Mouse (Mus musculus) kidney, postnatal 0 days (tissue): ENCODE measurements around the gene Pon3. TPM values are rescaled to one million over a fixed set of nuclear protein-coding genes. Genes with fewer than 3 reads are reported as not detected.

ENCODE experiments used
- ATAC-seq: fragments of 200-750 bp; cut with Nextera tagmentation; replicated peaks from 2 replicates; pipeline ENCODE4 v1.8.0; 2017; ENCODE audit warnings: low read depth, moderate number of reproducible peaks, moderate TSS enrichment, moderate library complexity; ENCODE audit not compliant: low FRiP score
- DNase-seq: peaks from one replicate; pipeline ENCODE4 v3.0.0-alpha.2; 2016; ENCODE audit warnings: low spot score
- H3K27ac ChIP-seq: fragments of 300-500 bp; sonication (generic); 2 replicates; pipeline ENCODE4 v1.5.1; 2014; ENCODE audit warnings: mild to moderate bottlenecking
- H3K27me3 ChIP-seq: fragments of 300-500 bp; sonication (generic); 2 replicates; pipeline ENCODE4 v1.6.1; 2014; ENCODE audit warnings: low read length, mixed read lengths; ENCODE audit not compliant: insufficient read depth
- H3K36me3 ChIP-seq: fragments of 300-500 bp; sonication (generic); 2 replicates; pipeline ENCODE4 v1.6.1; 2014; ENCODE audit warnings: low read length, mixed read lengths; ENCODE audit not compliant: insufficient read depth
- H3K4me1 ChIP-seq: fragments of 300-500 bp; sonication (generic); replicated peaks from 2 replicates; pipeline ENCODE4 v1.6.1; 2014; ENCODE audit warnings: antibody characterized with exemption, low read length, mixed read lengths; ENCODE audit not compliant: insufficient read depth
- H3K4me2 ChIP-seq: fragments of 300-500 bp; sonication (generic); 2 replicates; pipeline ENCODE4 v1.6.1; 2014; ENCODE audit warnings: mild to moderate bottlenecking, low read length, moderate library complexity, mixed read lengths
- H3K4me3 ChIP-seq: fragments of 300-500 bp; sonication (generic); replicated peaks from 2 replicates; pipeline ENCODE4 v1.5.1; 2014; ENCODE audit warnings: low read depth, low read length
- H3K9ac ChIP-seq: fragments of 300-500 bp; sonication (generic); 2 replicates; pipeline ENCODE4 v1.6.1; 2014; ENCODE audit warnings: low read depth, low read length
- H3K9me3 ChIP-seq: fragments of 300-500 bp; sonication (generic); replicated peaks from 2 replicates; pipeline ENCODE4 v1.6.1; 2016; ENCODE audit warnings: low read length, inconsistent platforms, mixed read lengths
- CTCF ChIP-seq: IDR thresholded peaks from 2 replicates; pipeline ENCODE4 v1.5.1; 2016; ENCODE audit warnings: antibody characterized with exemption, low read depth, mild to moderate bottlenecking, moderate library complexity
- WGBS: fragments of 180-500 bp; shearing (Covaris S2); extraction: QIAGEN DNeasy Blood & Tissue Kit; methylation state at CpG from one replicate; pipeline ENCODE4 v1.1.7; 2014; 5-methylcytosine and 5-hydroxymethylcytosine counted together
- polyA plus RNA-seq: library from polyadenylated mRNA; unstranded; fragments of >200 nt; fragmentation: Nextera tagmentation; extraction: Ambion mirVana; gene quantifications from 2 replicates; pipeline ENCODE4 v1.2.1, GENCODE M21; 2015

The Pon3 gene
- polyA plus RNA-seq, 1 experiment from 2014 or later, result 13.1 TPM

- H3K9ac ChIP-seq, result no peak overlapping the region
- 76% methylated on average over 9 of the region's 10 CpGs for WGBS
- ATAC-seq, result no peak
These were observed 6.5 kb upstream of the Pon3 start for GRCm38 (mm10) chr6:5262322-5263249.

GRCm38 (mm10) chr6:5255291-5255690 lies 795 bp downstream of the Pon3 start:
- 33% methylated on average over 6 of the region's 6 CpGs for WGBS
- DNase-seq (no peak), ATAC-seq (no peak)
- Histone ChIP-seq H3K9ac (no peak overlapping the region), H3K36me3 (no peaks in the 10 kb centered on the region), H3K9me3 (no peaks in the 10 kb centered on the region), H3K4me3 (peak overlapping the region; percentile 32), H3K4me1 (no peaks in the 10 kb centered on the region), H3K27me3 (no peaks in the 10 kb centered on the region), H3K27ac (no peak overlapping the region), H3K4me2 (peak overlapping the region; percentile 51)
- TF ChIP-seq CTCF, result no peak

More at GRCm38 (mm10) chr6:5262322-5263249, 6.5 kb upstream of the Pon3 start:
- H3K9me3 ChIP-seq, result no peaks in the 10 kb centered on the region
- H3K4me2 ChIP-seq, result no peak overlapping the region
- DNase-seq, result no peak
- no peaks in the 10 kb centered on the region for H3K27me3 ChIP-seq
- 0 out of 2 replicates have a peak, but pooled peaks cover 6% of the 10 kb centered on the region for H3K36me3 ChIP-seq
- no peak overlapping the region for H3K27ac ChIP-seq
- no peak for TF ChIP-seq CTCF
- no peaks in the 10 kb centered on the region for H3K4me1 ChIP-seq
- H3K4me3 ChIP-seq, result no peak overlapping the region

- Histone ChIP-seq H3K36me3 (no peaks in the 10 kb centered on the region), H3K9me3 (no peaks in the 10 kb centered on the region), H3K4me3 (no peak overlapping the region), H3K4me1 (no peaks in the 10 kb centered on the region), H3K4me2 (no peak overlapping the region), H3K27me3 (no peaks in the 10 kb centered on the region), H3K27ac (no peak overlapping the region), H3K9ac (no peak overlapping the region)
- WGBS, result 98% methylated on average over 2 of the region's 2 CpGs
- no peak for DNase-seq
- no peak for ATAC-seq
- no peak for TF ChIP-seq CTCF
These were observed 1.2 kb downstream of the Pon3 start for GRCm38 (mm10) chr6:5254869-5255268.

GRCm38 (mm10) chr6:5245926-5246325 lies 10.2 kb downstream of the Pon3 start:
- Histone ChIP-seq H3K27ac (no peak overlapping the region), H3K4me1 (no peaks in the 10 kb centered on the region), H3K27me3 (no peaks in the 10 kb centered on the region), H3K4me3 (no peak overlapping the region), H3K9ac (no peak overlapping the region), H3K9me3 (no peaks in the 10 kb centered on the region), H3K4me2 (no peak overlapping the region), H3K36me3 (no peaks in the 10 kb centered on the region)
- no peak for TF ChIP-seq CTCF
- no peak for DNase-seq
- ATAC-seq, result no peak
- WGBS, result 88% methylated on average over 6 of the region's 6 CpGs

- Histone ChIP-seq H3K4me1 (no peaks in the 10 kb centered on the region), H3K27me3 (no peaks in the 10 kb centered on the region), H3K27ac (no peak overlapping the region), H3K36me3 (no peaks in the 10 kb centered on the region), H3K9ac (no peak overlapping the region), H3K4me3 (no peak overlapping the region), H3K4me2 (no peak overlapping the region), H3K9me3 (no peaks in the 10 kb centered on the region)
- TF ChIP-seq CTCF, result no peak
- 93% methylated on average over 3 of the region's 3 CpGs for WGBS
- DNase-seq (no peak), ATAC-seq (no peak)
These were observed 17.3 kb downstream of the Pon3 start for GRCm38 (mm10) chr6:5238799-5239198.

GRCm38 (mm10) chr6:5237510-5237909 lies 18.6 kb downstream of the Pon3 start:
- Histone ChIP-seq H3K4me2 (no peak overlapping the region), H3K4me1 (no peaks in the 10 kb centered on the region), H3K27me3 (no peaks in the 10 kb centered on the region), H3K9ac (no peak overlapping the region), H3K36me3 (no peaks in the 10 kb centered on the region), H3K9me3 (no peaks in the 10 kb centered on the region), H3K4me3 (no peak overlapping the region), H3K27ac (no peak overlapping the region)
- WGBS, result 89% methylated on average over 4 of the region's 4 CpGs
- no peak for TF ChIP-seq CTCF
- no peak for ATAC-seq
- no peak for DNase-seq
